Comparison of ENCODE assay signal across 9 mouse cellular contexts in genomic region chr7:66789860-66790748, GRCm38 (mm10). TPM values are rescaled to one million over a fixed set of nuclear protein-coding genes. Genes with fewer than 3 reads are reported as not detected.
DNase-seq lines count a peak whose midpoint lies in the region; ATAC-seq and TF ChIP-seq lines count a peak whose summit lies in the region.
"Had no signal": no experiment of that assay in that cellular context is flagged by ENCODE, and none has a peak within 500 bp of the region (broad histone marks: within the 10 kb centered on the region; RNA-seq: fewer than 3 reads in every experiment).

No protein-coding gene starts in this region.

- TF ChIP-seq EP300 in stomach, postnatal 0 days (optimal IDR thresholded peaks at IDR 0.05), result peak; percentile 71

- intact Hi-C loops in gastrocnemius, adult 2 months (cut with DNase I), result no loop called here

- H3K4me1 ChIP-seq in heart, embryonic 13.5 days, result peaks cover 19% of the 10 kb centered on the region
- H3K4me1 ChIP-seq in stomach, postnatal 0 days (replicated peaks; ENCODE audit: control insufficient read depth, insufficient read depth), result no peaks in the 10 kb centered on the region
- no peaks in the 10 kb centered on the region for H3K4me1 ChIP-seq in cerebellum, adult 2 months (ENCODE audit: control insufficient read depth, insufficient read depth, low read length)
- H3K4me1 ChIP-seq in forebrain, embryonic 10.5 days, result peaks cover 12% of the 10 kb centered on the region

- H3K4me3 ChIP-seq in heart, embryonic 13.5 days, result no peak overlapping the region
- no peak overlapping the region for H3K4me3 ChIP-seq in stomach, postnatal 0 days (ENCODE audit: low read depth, low read length)
- no peak overlapping the region for H3K4me3 ChIP-seq in cerebellum, adult 2 months (replicated peaks; ENCODE audit: insufficient read depth, low read depth, low read length)
- no peak overlapping the region for H3K4me3 ChIP-seq in gastrocnemius, adult 2 months
- no peak overlapping the region for H3K4me3 ChIP-seq in forebrain, embryonic 10.5 days

- H3K9ac ChIP-seq in heart, embryonic 13.5 days, result no peak overlapping the region
- no peak overlapping the region for H3K9ac ChIP-seq in stomach, postnatal 0 days (ENCODE audit: low read length)

- TF ChIP-seq CTCF in stomach, postnatal 0 days (IDR thresholded peaks at IDR 0.05; ENCODE audit: low read depth), result no peak
- no peak for TF ChIP-seq CTCF in cerebellum, adult 2 months (IDR thresholded peaks at IDR 0.05; ENCODE audit: borderline replicate concordance, insufficient read depth, low read depth, low read length)
- no peak for TF ChIP-seq CTCF in gastrocnemius, adult 2 months (IDR thresholded peaks at IDR 0.05)

- ATAC-seq in heart, embryonic 13.5 days (ENCODE audit: extremely low read depth, insufficient number of reproducible peaks, low FRiP score, low TSS enrichment), result peak; percentile 8; the same call in 1 of the 2 replicates
- ATAC-seq in stomach, postnatal 0 days (ENCODE audit: low FRiP score, low TSS enrichment), result peak; percentile 97

- no peak overlapping the region for H3K4me2 ChIP-seq in heart, embryonic 13.5 days
- H3K4me2 ChIP-seq in stomach, postnatal 0 days (replicated peaks; ENCODE audit: low read depth), result no peak overlapping the region

- H3K27ac ChIP-seq in heart, embryonic 13.5 days (replicated peaks), result no peak overlapping the region
- peak overlapping the region; percentile 82 for H3K27ac ChIP-seq in stomach, postnatal 0 days (replicated peaks)
- no peak overlapping the region for H3K27ac ChIP-seq in cerebellum, adult 2 months (ENCODE audit: insufficient read depth, low read length)
- H3K27ac ChIP-seq in gastrocnemius, adult 2 months, result no peak overlapping the region
- no peak overlapping the region for H3K27ac ChIP-seq in forebrain, embryonic 10.5 days

- DNase-seq in urinary bladder, adult 18-20 months (ENCODE audit: low spot score in 2 of 2), result peak; percentile 35 to 37
- no peak for DNase-seq in urinary bladder, postnatal 10 days (ENCODE audit: low spot score)
- peak; percentile 47 to 69 for DNase-seq in kidney, postnatal 4 days
- peak; percentile 87 for DNase-seq in stomach, postnatal 0 days (ENCODE audit: low spot score)
- DNase-seq in cerebellum, adult 2 months, result no peak
- DNase-seq in gastrocnemius, adult 2 months, result no peak
- DNase-seq in forebrain, embryonic 10.5 days (ENCODE audit: extremely low spot score, low spot score), result no peak

- H3K27me3 ChIP-seq in heart, embryonic 13.5 days (replicated peaks), result no peaks in the 10 kb centered on the region
- H3K27me3 ChIP-seq in stomach, postnatal 0 days (ENCODE audit: control insufficient read depth, insufficient read depth, low read length), result no peaks in the 10 kb centered on the region
- no peaks in the 10 kb centered on the region for H3K27me3 ChIP-seq in cerebellum, adult 2 months (ENCODE audit: control insufficient read depth, insufficient read depth, low read length)
- H3K27me3 ChIP-seq in forebrain, embryonic 10.5 days (ENCODE audit: poor library complexity, severe bottlenecking), result no peaks in the 10 kb centered on the region

- TF ChIP-seq POLR2A in cerebellum, adult 2 months (IDR thresholded peaks at IDR 0.05; ENCODE audit: borderline replicate concordance, insufficient read depth, low read length), result no peak

- no peaks in the 10 kb centered on the region for H3K9me3 ChIP-seq in heart, embryonic 13.5 days
- no peaks in the 10 kb centered on the region for H3K9me3 ChIP-seq in stomach, postnatal 0 days (ENCODE audit: control insufficient read depth, low read length)
- H3K9me3 ChIP-seq in forebrain, embryonic 10.5 days, result no peaks in the 10 kb centered on the region

- 23% methylated on average over 8 of the region's 8 CpGs for WGBS in heart, embryonic 13.5 days
- WGBS in stomach, postnatal 0 days, result 22% methylated on average over 8 of the region's 8 CpGs
- 46% methylated on average over 8 of the region's 8 CpGs for WGBS in cerebellum, adult 2 months
- 27% methylated on average over 8 of the region's 8 CpGs for WGBS in forebrain, embryonic 10.5 days

- H3K36me3 ChIP-seq in heart, embryonic 13.5 days, result no peaks in the 10 kb centered on the region
- no peaks in the 10 kb centered on the region for H3K36me3 ChIP-seq in stomach, postnatal 0 days (ENCODE audit: control insufficient read depth, insufficient read depth, low read length)
- no peaks in the 10 kb centered on the region for H3K36me3 ChIP-seq in forebrain, embryonic 10.5 days (replicated peaks)

RNA-seq across cellular contexts. Expression of gene Cers3, which starts 46.8 kb away (rescaled TPM):
- polyA plus RNA-seq in heart, embryonic 13.5 days (2015; fragmentation: Nextera tagmentation; extraction: Ambion mirVana), result 0.39 and 0.45 TPM in 2 replicates
- 40.8 and 41.3 TPM in 2 replicates for polyA plus RNA-seq in stomach, postnatal 0 days (2015; fragmentation: Nextera tagmentation; extraction: Ambion mirVana)
- 0.20 and 0.21 TPM in 2 replicates for polyA plus RNA-seq in cerebellum, adult 2 months (2012; rRNA removed)
- total RNA-seq in gastrocnemius, adult 2 months (2021), result not detected
- 0.79 and 0.87 TPM in 2 replicates for polyA plus RNA-seq in forebrain, embryonic 10.5 days (2016; fragmentation: Nextera tagmentation; extraction: Ambion mirVana)
- total RNA-seq: liver, adult 2 months had no signal

RNA-seq across cellular contexts. Expression of gene Adamts17, which starts 49.4 kb away (rescaled TPM):
- 5.2 and 5.6 TPM in 2 replicates for polyA plus RNA-seq in heart, embryonic 13.5 days (2015; fragmentation: Nextera tagmentation; extraction: Ambion mirVana)
- polyA plus RNA-seq in stomach, postnatal 0 days (2015; fragmentation: Nextera tagmentation; extraction: Ambion mirVana), result 2.4 TPM in 2 replicates
- polyA plus RNA-seq in cerebellum, adult 2 months (2012; rRNA removed), result 1.5 TPM in 2 replicates
- under 1 TPM; 0.15 to 0.47 TPM for total RNA-seq in gastrocnemius, adult 2 months (2021)
- polyA plus RNA-seq in forebrain, embryonic 10.5 days (2016; fragmentation: Nextera tagmentation; extraction: Ambion mirVana), result 0.89 and 1.1 TPM in 2 replicates

Comparison
In these comparisons a context has a peak if more than half of its experiments do, and no peak if none do; other contexts are left out.
1. DNase-seq: peak in urinary bladder, adult 18-20 months (2 of 2), kidney, postnatal 4 days (2 of 2) and stomach, postnatal 0 days (single experiment); none in urinary bladder, postnatal 10 days (single experiment), cerebellum, adult 2 months (0 of 2), gastrocnemius, adult 2 months (single experiment) and forebrain, embryonic 10.5 days (single experiment).
2. RNA of gene Cers3, which starts 46.8 kb away (polyA plus RNA-seq): 40.8 to 41.3 TPM in stomach, postnatal 0 days; 0.79 to 0.87 TPM in forebrain, embryonic 10.5 days, 0.39 to 0.45 TPM in heart, embryonic 13.5 days and 0.20 to 0.21 TPM in cerebellum, adult 2 months; every median in the first group is over 10 times any median in the second.